Mouse (Mus musculus) heart, adult 2 months (tissue): ENCODE measurements around the gene Pus7.
"Not testable (repeated sequence)": the region's sequence is repeated elsewhere in the genome, so short reads cannot be mapped to it uniquely, and the experiment has no call there.

ENCODE experiments used
- CTCF ChIP-seq: fragments of 200-600 bp; IDR thresholded peaks from 2 replicates; pipeline ENCODE4 v1.8.1; 2022; ENCODE audit warnings: antibody characterized with exemption, mild to moderate bottlenecking, moderate library complexity
- EP300 ChIP-seq: fragments of 200-500 bp; IDR thresholded peaks from 2 replicates; pipeline ENCODE4 v1.6.1; 2011; ENCODE audit warnings: low read depth, low read length, control low read depth; ENCODE audit not compliant: insufficient read depth
- POLR2A ChIP-seq: fragments of 200-500 bp; IDR thresholded peaks from 2 replicates; pipeline ENCODE4 v1.6.1; 2011; ENCODE audit warnings: mild to moderate bottlenecking, low read depth, low read length, control low read depth; ENCODE audit not compliant: insufficient read depth

DNA sequence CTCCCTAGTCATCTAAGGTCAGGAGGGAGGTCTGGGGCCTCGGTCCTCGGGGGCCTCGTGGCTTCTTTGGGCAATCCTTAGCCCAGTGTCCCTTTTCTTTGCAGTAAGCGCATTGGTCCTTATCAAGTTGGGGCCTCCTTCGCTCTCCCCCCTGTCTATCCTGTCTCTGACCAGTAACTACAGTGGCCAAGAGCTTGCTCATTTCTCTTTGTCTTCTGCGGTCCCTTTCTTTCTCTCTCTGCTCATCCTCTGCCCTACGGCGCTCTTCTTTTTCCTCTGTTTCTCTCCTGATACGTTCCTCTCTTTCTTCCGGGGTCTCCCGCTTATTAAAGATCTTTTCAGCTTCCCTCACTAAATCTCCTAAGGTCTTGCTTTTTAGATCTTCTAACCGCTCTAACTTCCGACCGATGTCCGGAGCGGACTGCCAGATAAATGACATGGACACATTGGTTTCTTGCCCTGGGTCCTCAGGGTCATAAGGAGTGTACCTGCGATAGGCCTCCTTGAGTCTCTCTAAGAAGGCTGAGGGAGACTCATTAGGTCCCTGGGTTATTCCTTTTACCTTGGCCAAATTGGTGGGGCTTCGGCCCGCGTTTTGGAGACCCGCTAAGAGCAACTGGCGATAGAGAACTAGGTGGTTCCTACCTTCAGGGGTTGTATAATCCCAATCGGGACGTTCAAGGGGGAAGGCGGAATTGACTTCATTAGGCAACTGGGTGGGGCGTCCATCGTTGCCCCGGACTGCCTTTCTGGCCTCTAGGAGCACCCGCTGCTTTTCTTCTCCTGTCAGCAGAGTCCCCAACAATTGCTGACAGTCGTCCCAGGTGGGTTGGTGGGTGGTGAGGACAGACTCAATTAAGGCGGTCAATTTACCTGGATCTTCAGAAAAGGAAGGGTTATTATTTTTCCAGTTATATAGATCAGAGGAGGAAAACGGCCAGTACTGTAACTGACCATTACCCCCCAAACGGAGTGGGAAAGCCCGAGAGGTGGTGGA lies 76.6 kb downstream of the Pus7 start:
- TF ChIP-seq CTCF, POLR2A, EP300: not testable (repeated sequence)
